Mouse (Mus musculus) A20 (cell line): ENCODE measurements around the gene Ugt1a7c.

Source experiments
- DNase-seq: peaks from one replicate; pipeline ENCODE4 v3.0.0-alpha.2; 2011; ENCODE audit warnings: low read depth, low spot score

The Ugt1a7c gene

DNA sequence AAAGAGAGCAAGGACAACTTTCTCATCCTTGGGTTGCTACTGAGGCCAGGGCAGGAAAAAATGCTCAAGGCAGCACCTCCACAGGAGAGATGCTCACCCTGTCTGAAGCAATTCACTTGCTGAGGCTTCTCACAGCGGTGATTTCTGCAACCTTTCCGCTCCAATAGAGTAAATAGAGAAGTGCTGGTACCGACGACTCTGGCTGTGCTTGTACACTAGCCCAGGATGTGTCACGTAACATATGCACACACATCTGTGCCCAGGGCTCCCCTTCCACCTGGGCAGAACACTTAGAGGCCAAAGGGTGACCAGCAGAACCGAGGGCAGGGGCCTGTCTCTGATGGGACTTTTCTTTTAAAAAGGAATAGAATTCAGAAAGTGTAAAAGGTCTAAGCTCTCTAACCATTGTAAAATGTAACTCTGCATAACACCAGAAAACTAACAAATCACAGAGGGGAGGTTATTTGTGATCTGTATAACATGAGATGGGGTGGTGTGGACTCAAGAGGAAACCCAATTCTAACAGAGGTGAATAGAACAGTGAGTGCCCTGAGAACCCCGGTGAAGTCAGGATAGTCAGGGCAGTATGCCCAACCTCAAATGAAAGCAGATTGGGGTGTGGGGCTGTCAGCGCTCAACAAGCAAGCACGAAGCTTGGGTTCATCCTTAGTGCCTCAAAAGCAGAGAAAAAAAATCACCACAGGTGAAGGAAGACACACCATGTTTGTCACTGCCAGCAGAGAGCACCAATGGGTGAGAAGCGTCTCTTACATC lies 165.9 kb downstream of the Ugt1a7c start:
- DNase-seq = peak; percentile 65

GRCm38 (mm10) chr1:88261706-88262105 lies 166.8 kb downstream of the Ugt1a7c start:
- DNase-seq = peak; percentile 67

DNA sequence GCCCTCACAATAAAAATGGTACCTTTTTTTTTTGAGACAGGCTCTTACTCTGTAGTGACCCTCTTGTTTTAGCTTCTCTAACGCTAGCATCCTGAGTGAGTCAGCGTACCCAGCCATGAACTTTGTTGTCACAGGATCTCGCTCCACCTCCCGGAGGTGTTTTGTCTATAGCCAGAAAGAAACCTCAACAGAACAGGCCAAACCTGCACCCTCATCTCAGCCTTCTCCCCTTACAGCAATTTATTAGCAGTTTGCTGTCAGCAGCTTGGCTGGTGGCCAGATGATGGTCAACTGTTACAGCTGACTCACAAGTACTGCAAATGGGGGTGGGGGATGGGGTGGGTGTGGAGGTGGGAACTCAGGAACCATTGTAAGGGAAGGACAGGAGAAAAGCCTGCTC lies 167.4 kb downstream of the Ugt1a7c start:
- no peak for DNase-seq

DNA sequence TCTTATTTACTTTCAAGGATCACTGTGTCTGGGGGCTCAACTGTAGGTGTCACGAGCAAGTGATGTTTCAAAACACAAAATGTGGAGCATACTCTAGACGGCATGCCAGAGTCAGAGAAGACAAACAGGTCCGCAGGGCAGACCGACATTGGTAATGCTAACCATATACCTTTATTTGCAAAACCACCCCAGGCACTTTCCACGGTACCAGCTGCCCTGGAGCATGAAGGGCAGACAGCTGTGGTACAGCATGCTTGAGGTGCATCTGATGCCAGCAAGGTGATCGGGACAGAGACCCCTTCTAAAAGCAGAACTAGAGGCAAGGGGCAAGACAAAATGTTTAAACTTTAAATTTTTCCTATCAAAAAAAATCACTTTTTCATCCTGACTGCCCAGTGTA lies 168.1 kb downstream of the Ugt1a7c start:
- DNase-seq = no peak

DNA sequence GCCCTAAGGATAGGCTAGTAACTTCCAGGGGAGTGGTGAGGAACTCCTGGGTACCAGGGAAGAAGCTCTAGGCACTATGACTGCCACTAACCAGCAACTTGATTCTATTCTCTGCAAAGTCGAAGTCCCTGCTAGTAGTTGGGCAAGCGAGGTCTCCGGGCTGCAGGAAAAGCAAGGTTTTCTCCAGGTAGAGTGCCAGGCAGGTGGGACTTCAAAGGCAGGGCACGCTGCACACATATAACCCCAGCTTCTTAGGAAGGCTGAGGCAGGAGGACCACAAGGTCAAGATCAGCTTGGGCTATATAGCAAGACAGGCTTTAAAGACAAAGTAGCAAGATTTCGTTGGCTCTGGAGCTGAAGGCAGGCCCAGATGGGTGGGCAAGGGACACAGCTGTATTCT lies 168.9 kb downstream of the Ugt1a7c start:
- DNase-seq = no peak

GRCm38 (mm10) chr1:88264237-88264868 lies 169.5 kb downstream of the Ugt1a7c start:
- no peak for DNase-seq

- DNase-seq = no peak
These were observed 170.0 kb downstream of the Ugt1a7c start for GRCm38 (mm10) chr1:88264869-88265240.

- DNase-seq = no peak
These were observed 171.3 kb downstream of the Ugt1a7c start for GRCm38 (mm10) chr1:88266123-88266522.

GRCm38 (mm10) chr1:88267489-88267888 lies 172.6 kb downstream of the Ugt1a7c start:
- DNase-seq = no peak

- no peak for DNase-seq
These were observed 173.2 kb downstream of the Ugt1a7c start for GRCm38 (mm10) chr1:88268070-88268469.
